Mouse (Mus musculus): ENCODE results near the gene Dnmt3c. TPM values are rescaled to one million over a fixed set of nuclear protein-coding genes. Genes with fewer than 3 reads are reported as not detected.

Gene Dnmt3c
- total RNA-seq, 2 experiments from 2014 or later = not detected

Other genes starting within 250 kb of the Dnmt3c start
- gene 4930404H24Rik, start 203.9 kb upstream of the Dnmt3c start, total RNA-seq (2021) = not detected
- gene Nol4l, start 166.7 kb upstream of the Dnmt3c start, total RNA-seq (2021) = 1 to 10 TPM; 3.9 to 4.0 TPM
- 10 to 100 TPM; 11.0 to 12.2 TPM for gene Commd7, start 63.9 kb upstream of the Dnmt3c start, total RNA-seq (2021)
- gene Dnmt3b, start 47.2 kb upstream of the Dnmt3c start, total RNA-seq (2021) = 1 to 10 TPM; 1.1 to 1.2 TPM
- 10 to 100 TPM; 51.4 to 57.7 TPM for gene Mapre1, start 44.6 kb downstream of the Dnmt3c start, total RNA-seq (2021)
- not detected for gene Efcab8, start 83.3 kb downstream of the Dnmt3c start, total RNA-seq (2021)
- gene Sun5, start 174.4 kb downstream of the Dnmt3c start, total RNA-seq (2021) = not detected
- gene Bpifb2, start 178.4 kb downstream of the Dnmt3c start, total RNA-seq (2021) = not detected
- not detected for gene Bpifb6, start 203.7 kb downstream of the Dnmt3c start, total RNA-seq (2021)
- gene Bpifb3, start 221.6 kb downstream of the Dnmt3c start, total RNA-seq (2021) = not detected
- not detected for gene Bpifb4, start 241.6 kb downstream of the Dnmt3c start, total RNA-seq (2021)